In the genomic region with DNA sequence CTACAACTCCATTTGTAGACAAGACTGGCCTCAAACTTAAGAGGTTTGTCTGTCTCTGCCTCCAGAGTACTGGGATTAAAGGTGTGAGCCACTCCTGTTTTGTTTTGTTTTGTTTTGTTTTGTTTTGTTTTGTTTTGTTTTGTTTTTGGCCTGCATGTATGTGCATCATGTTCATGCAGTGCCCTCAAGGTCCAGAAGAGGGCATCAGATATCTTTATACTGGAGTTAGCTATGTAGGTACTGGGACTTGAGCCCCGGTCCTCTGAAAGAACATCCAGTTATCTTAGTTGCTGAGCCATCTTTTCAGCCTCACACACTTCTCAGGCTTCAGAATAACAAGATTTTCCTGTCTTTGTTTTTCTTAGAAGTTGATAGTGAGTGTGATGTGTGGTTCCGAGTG, we compare ENCODE assay signal across 11 mouse cellular contexts. TPM values are rescaled to one million over a fixed set of nuclear protein-coding genes. Genes with fewer than 3 reads are reported as not detected.
DNase-seq lines count a peak whose midpoint lies in the region; ATAC-seq and TF ChIP-seq lines count a peak whose summit lies in the region.
"Had no signal": no experiment of that assay in that cellular context is flagged by ENCODE, and none has a peak within 500 bp of the region (broad histone marks: within the 10 kb centered on the region; RNA-seq: fewer than 3 reads in every experiment).

No protein-coding gene starts in this region.

- no peaks in the 10 kb centered on the region for H3K27me3 ChIP-seq in liver, embryonic 14.5 days (ENCODE audit: control insufficient read depth, insufficient read depth, low read length)
- H3K27me3 ChIP-seq in liver, embryonic 11.5 days (replicated peaks; ENCODE audit: control insufficient read depth, insufficient read depth, low read length) = no peaks in the 10 kb centered on the region
- no peaks in the 10 kb centered on the region for H3K27me3 ChIP-seq in neural tube, embryonic 15.5 days (replicated peaks)
- H3K27me3 ChIP-seq: heart, embryonic 13.5 days; midbrain, embryonic 12.5 days had no signal

- no peaks in the 10 kb centered on the region for H3K9me3 ChIP-seq in liver, embryonic 14.5 days (ENCODE audit: control insufficient read depth, low read length)
- no peaks in the 10 kb centered on the region for H3K9me3 ChIP-seq in liver, embryonic 11.5 days (ENCODE audit: control insufficient read depth, low read length)
- H3K9me3 ChIP-seq in neural tube, embryonic 15.5 days (replicated peaks) = no peaks in the 10 kb centered on the region
- H3K9me3 ChIP-seq: heart, embryonic 13.5 days; midbrain, embryonic 12.5 days had no signal

- TF ChIP-seq EP300 in liver, embryonic 14.5 days (IDR thresholded peaks at IDR 0.05; ENCODE audit: low read depth) = no peak

- H3K4me3 ChIP-seq in liver, embryonic 14.5 days (ENCODE audit: insufficient read depth in 1 of 2, low read depth in 2 of 2, low read length in 2 of 2) = no peak overlapping the region
- no peak overlapping the region for H3K4me3 ChIP-seq in liver, embryonic 11.5 days (ENCODE audit: low read depth, low read length)
- H3K4me3 ChIP-seq in neural tube, embryonic 15.5 days (replicated peaks) = no peak overlapping the region
- H3K4me3 ChIP-seq: heart, embryonic 13.5 days; midbrain, embryonic 12.5 days had no signal

- no peak for ATAC-seq in liver, embryonic 14.5 days (ENCODE audit: insufficient read depth)
- ATAC-seq in liver, embryonic 11.5 days (replicated peaks; ENCODE audit: low FRiP score) = no peak; the same call in 1 of the 2 replicates
- no peak for ATAC-seq in neural tube, embryonic 15.5 days (ENCODE audit: low FRiP score)

- peak; percentile 15 for DNase-seq in embryo, embryonic 10 days (ENCODE audit: low spot score)
- no peak for DNase-seq in embryo, embryonic 9.5 days (ENCODE audit: extremely low spot score)
- no peak for DNase-seq in liver, embryonic 14.5 days (ENCODE audit: low read depth in 3 of 3, low spot score in 3 of 3)
- no peak for DNase-seq in liver, embryonic 11.5 days (ENCODE audit: low spot score)
- DNase-seq in ES-CJ7 (ENCODE audit: low read depth, low spot score) = peak; percentile 62
- DNase-seq in lung, postnatal 36 days = peak; percentile 34
- no peak for DNase-seq in adipocyte (ENCODE audit: low spot score)
- DNase-seq: left cerebral cortex, postnatal 4 days had no signal

- H3K4me2 ChIP-seq in liver, embryonic 14.5 days (ENCODE audit: low read depth) = no peak overlapping the region
- H3K4me2 ChIP-seq in liver, embryonic 11.5 days = no peak overlapping the region
- no peak overlapping the region for H3K4me2 ChIP-seq in neural tube, embryonic 15.5 days
- H3K4me2 ChIP-seq: heart, embryonic 13.5 days; midbrain, embryonic 12.5 days had no signal

- TF ChIP-seq CTCF in liver, embryonic 14.5 days (IDR thresholded peaks at IDR 0.05; ENCODE audit: low read depth) = peak; percentile 51

- no peak overlapping the region for H3K27ac ChIP-seq in liver, embryonic 14.5 days
- no peak overlapping the region for H3K27ac ChIP-seq in liver, embryonic 11.5 days (ENCODE audit: low read depth, low read length)
- no peak overlapping the region for H3K27ac ChIP-seq in neural tube, embryonic 15.5 days (replicated peaks)
- H3K27ac ChIP-seq: heart, embryonic 13.5 days; midbrain, embryonic 12.5 days had no signal

- no peaks in the 10 kb centered on the region for H3K4me1 ChIP-seq in liver, embryonic 14.5 days (replicated peaks; ENCODE audit: control insufficient read depth in 2 of 2, insufficient read depth in 2 of 2, low read length in 1 of 2)
- H3K4me1 ChIP-seq in liver, embryonic 11.5 days (replicated peaks; ENCODE audit: control insufficient read depth, insufficient read depth, low read length) = no peaks in the 10 kb centered on the region
- H3K4me1 ChIP-seq in neural tube, embryonic 15.5 days = no peaks in the 10 kb centered on the region
- H3K4me1 ChIP-seq: midbrain, embryonic 12.5 days had no signal

- WGBS in liver, embryonic 14.5 days (ENCODE audit: insufficient replicate concordance) = 78% methylated on average over 2 of the region's 2 CpGs
- 80% methylated on average over 2 of the region's 2 CpGs for WGBS in liver, embryonic 11.5 days
- 86% methylated on average over 2 of the region's 2 CpGs for WGBS in neural tube, embryonic 15.5 days

- no peak overlapping the region for H3K9ac ChIP-seq in liver, embryonic 14.5 days (replicated peaks)
- H3K9ac ChIP-seq in liver, embryonic 11.5 days (ENCODE audit: low read depth, low read length) = no peak overlapping the region
- no peak overlapping the region for H3K9ac ChIP-seq in neural tube, embryonic 15.5 days (replicated peaks)
- H3K9ac ChIP-seq: heart, embryonic 13.5 days; midbrain, embryonic 12.5 days had no signal

- H3K36me3 ChIP-seq in liver, embryonic 14.5 days (replicated peaks; ENCODE audit: control insufficient read depth, insufficient read depth, low read depth) = peaks cover 33% of the 10 kb centered on the region
- H3K36me3 ChIP-seq in liver, embryonic 11.5 days (ENCODE audit: control insufficient read depth, insufficient read depth, low read length) = peaks cover 22% of the 10 kb centered on the region
- H3K36me3 ChIP-seq in neural tube, embryonic 15.5 days = peaks cover 69% of the 10 kb centered on the region

RNA-seq across cellular contexts. Expression of a gene that starts 18.7 kb away (rescaled TPM):
- 7.5 and 11.4 TPM in 2 replicates for polyA plus RNA-seq in liver, embryonic 14.5 days (2012; rRNA removed)
- 17.0 and 21.1 TPM in 2 replicates for polyA plus RNA-seq in liver, embryonic 14.5 days (2014; fragmentation: Nextera tagmentation; extraction: Ambion mirVana)
- 27.2 and 33.4 TPM in 2 replicates for polyA plus RNA-seq in liver, embryonic 11.5 days (2014; fragmentation: Nextera tagmentation; extraction: Ambion mirVana)
- 86.4 and 93.6 TPM in 2 replicates for polyA plus RNA-seq in neural tube, embryonic 15.5 days (2015; fragmentation: Nextera tagmentation; extraction: Ambion mirVana)

RNA-seq across cellular contexts. Expression of a gene that starts 19.4 kb away (rescaled TPM):
- 13.2 and 18.9 TPM in 2 replicates for polyA plus RNA-seq in liver, embryonic 14.5 days (2012; rRNA removed)
- polyA plus RNA-seq in liver, embryonic 14.5 days (2014; fragmentation: Nextera tagmentation; extraction: Ambion mirVana) = 9.1 and 10.4 TPM in 2 replicates
- polyA plus RNA-seq in liver, embryonic 11.5 days (2014; fragmentation: Nextera tagmentation; extraction: Ambion mirVana) = 17.6 and 21.1 TPM in 2 replicates
- polyA plus RNA-seq in neural tube, embryonic 15.5 days (2015; fragmentation: Nextera tagmentation; extraction: Ambion mirVana) = 50.2 and 56.3 TPM in 2 replicates

RNA-seq across cellular contexts. Expression of a gene that starts 53.6 kb away (rescaled TPM):
- polyA plus RNA-seq in liver, embryonic 14.5 days (2012; rRNA removed) = 13.4 and 21.0 TPM in 2 replicates
- polyA plus RNA-seq in liver, embryonic 14.5 days (2014; fragmentation: Nextera tagmentation; extraction: Ambion mirVana) = 19.2 and 19.7 TPM in 2 replicates
- 72.8 and 85.5 TPM in 2 replicates for polyA plus RNA-seq in liver, embryonic 11.5 days (2014; fragmentation: Nextera tagmentation; extraction: Ambion mirVana)
- polyA plus RNA-seq in neural tube, embryonic 15.5 days (2015; fragmentation: Nextera tagmentation; extraction: Ambion mirVana) = 101 and 112 TPM in 2 replicates

Comparison
In these comparisons a context has a peak if more than half of its experiments do, and no peak if none do; other contexts are left out.
1. DNase-seq: peak in embryo, embryonic 10 days (single experiment), ES-CJ7 (single experiment) and lung, postnatal 36 days (single experiment); none in embryo, embryonic 9.5 days (single experiment), liver, embryonic 14.5 days (0 of 3), liver, embryonic 11.5 days (single experiment) and adipocyte (single experiment).